Mouse (Mus musculus): ENCODE results near the gene Myadml2. TPM values are rescaled to one million over a fixed set of nuclear protein-coding genes. Genes with fewer than 3 reads are reported as not detected.

The Myadml2 gene
- total and polyA plus RNA-seq, 3 experiments = 0.68 TPM; not detected in 2

DNA sequence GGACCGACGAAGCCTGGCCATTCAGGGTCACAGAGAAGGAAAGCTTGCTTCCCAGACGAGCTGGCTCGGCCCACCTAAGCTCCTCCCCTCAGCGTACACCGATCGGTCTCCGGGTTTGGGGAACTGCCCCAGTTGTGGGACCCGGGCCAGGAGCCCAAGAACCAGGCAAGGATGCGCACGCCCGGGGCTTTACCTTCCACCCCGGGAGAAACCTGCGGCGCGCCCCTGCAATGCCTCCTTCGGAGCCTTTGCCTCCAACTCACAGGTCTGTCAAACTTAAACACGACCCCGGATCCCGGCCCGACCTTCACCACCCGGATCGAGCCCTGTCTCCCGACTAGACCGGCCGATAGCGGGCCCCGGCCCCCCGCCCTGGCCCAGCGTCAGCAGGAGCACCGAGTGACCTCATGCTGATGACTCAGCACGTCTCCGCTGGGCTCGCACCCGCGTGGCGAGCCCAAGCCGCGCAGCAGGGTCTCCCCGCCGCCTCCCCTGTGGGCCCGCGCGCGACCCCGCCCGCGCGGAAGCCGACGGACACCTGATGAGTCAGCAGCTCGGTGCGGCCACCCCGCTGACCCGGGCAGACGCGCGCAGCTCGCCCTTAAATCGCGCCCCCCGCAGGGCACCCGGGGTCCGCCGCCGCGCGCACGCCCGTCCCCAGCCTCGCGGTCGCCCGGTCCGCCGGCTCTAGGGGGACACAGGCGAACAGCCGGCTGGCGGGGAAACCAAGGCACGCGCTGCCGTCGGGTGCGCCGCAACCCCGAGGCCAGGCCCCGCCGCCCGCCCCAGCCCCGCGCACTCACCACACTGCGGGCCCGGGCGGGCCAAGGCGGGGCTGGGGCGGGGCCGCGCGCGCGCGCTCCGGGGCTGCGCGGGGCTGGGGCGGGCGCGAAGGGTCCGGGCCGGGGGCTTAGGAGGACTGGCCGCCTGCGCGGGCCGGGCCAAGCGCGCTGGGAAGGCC lies 15.1 kb downstream of the Myadml2 start (continued):
- 0 out of 2 replicates have a peak, but pooled peaks have one; percentile 6 for TF ChIP-seq MEF2A (IDR thresholded peaks at IDR 0.05; ENCODE audit: borderline replicate concordance, low read depth, low read length)
- TF ChIP-seq CTCF (conservative IDR thresholded peaks at IDR 0.05 in 1 of 2, IDR thresholded peaks at IDR 0.05 in 1 of 2; ENCODE audit: low read depth in 2 of 2, low read length in 2 of 2) = peak in 1 of 2 experiments; percentile 14; a peak in 1 of 4 replicates
- no peak for TF ChIP-seq BHLHE40 (IDR thresholded peaks at IDR 0.05; ENCODE audit: low read depth, low read length)
- TF ChIP-seq JUN (IDR thresholded peaks at IDR 0.05; ENCODE audit: insufficient read depth, low read depth, low read length) = no peak
- TF ChIP-seq HCFC1 (IDR thresholded peaks at IDR 0.05; ENCODE audit: low read depth, low read length) = peak; percentile 44
- no peak for TF ChIP-seq JUND (conservative IDR thresholded peaks at IDR 0.05; ENCODE audit: low read depth, low read length)
- no peak for TF ChIP-seq EP300 (IDR thresholded peaks at IDR 0.05; ENCODE audit: low read length)
- TF ChIP-seq CHD1 (IDR thresholded peaks at IDR 0.05; ENCODE audit: low read depth, low read length) = no peak
- TF ChIP-seq ETS1 (conservative IDR thresholded peaks at IDR 0.05; ENCODE audit: low read depth, low read length) = peak; percentile 50; the same call in 1 of the 2 replicates
- TF ChIP-seq ZNF384 (IDR thresholded peaks at IDR 0.05; ENCODE audit: low read depth, low read length) = no peak

DNA sequence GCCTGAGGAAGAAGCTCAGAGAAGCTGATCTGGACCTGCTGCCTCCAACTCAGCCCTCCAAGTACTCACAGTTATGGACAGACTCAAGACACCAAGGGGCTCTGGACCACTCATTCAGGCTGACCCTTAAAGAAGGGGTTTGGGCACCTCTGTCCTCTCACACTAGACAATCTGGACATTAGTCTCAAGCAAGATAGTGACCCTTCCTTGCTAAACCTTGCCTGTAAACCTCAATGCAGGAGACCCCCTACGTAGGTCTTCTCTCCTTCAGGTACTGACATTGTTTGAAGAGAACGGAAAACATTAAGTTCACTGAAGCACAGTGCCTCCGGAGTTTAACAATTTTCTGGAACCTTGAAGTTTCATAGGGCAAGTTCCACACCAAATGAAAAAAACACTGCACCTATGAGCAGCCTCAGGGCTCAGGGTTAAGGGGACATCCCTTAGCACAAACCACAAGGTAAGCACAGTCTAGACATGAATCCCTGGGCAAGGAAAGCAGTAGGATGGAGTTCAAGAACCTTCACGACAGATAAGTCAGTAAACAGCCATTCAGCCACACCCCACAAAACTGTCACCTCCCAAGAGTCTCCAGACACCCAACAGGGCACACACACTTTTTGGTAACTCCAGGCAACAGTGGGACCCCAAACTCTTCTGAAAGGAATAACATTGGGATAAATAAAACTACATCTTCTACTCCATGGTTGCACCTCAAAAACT lies 16.1 kb downstream of the Myadml2 start:
- 0 out of 2 replicates have a peak, but pooled peaks have one; percentile 67 for TF ChIP-seq CHD1 (IDR thresholded peaks at IDR 0.05; ENCODE audit: low read depth, low read length)
- TF ChIP-seq MXI1 (IDR thresholded peaks at IDR 0.05; ENCODE audit: low read depth, low read length) = no peak

DNA sequence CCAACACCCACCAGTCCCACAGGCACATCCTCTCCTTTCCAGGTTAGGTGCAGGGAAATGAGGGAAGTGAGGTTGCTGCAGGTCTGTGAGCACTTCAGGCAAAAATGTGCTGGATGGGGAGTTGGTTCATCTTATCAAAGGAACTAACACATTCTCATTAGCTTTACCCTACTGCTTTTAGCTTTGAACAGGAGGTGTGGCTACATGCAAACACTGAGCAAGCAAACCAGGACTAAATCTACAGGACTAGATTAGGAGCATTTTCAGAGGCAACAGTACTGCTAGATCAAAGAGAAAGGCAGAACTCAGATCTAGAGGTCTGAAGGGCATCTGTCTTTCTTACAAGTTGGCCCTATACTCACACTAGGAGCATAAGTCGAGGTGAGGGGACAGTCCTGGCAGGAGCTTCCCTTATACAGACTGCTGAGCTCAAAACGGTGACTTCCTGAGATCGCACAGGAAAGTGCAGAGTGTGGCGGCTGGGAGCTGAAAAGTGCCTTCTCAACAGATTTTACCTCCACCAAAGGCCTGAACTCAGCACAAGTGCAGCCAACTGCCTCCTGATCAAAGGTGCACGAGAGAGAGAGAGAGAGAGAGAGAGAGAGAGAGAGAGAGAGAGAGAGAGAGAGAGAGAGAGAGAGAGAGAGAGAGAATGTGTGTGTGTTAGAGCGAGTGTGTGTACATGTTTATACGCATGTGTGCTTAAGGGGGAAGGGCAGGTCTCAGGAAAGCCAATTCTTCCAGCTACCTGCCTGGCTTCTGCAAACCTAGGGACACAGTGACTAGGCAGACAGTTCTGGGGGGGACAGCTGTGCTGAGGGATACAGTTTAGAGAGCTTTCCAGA lies 16.9 kb downstream of the Myadml2 start:
- Histone ChIP-seq H3K4me1 (ENCODE audit: control insufficient read depth in 1 of 2, insufficient read depth in 2 of 2) (peaks cover 34 to 62% of the 10 kb centered on the region in 2 experiments), H3K4me2 (ENCODE audit: insufficient read depth, low read depth, poor library complexity, severe bottlenecking) (peak overlapping the region; percentile 87), H3K27me3 (replicated peaks) (no peaks in the 10 kb centered on the region), H3K36me3 (replicated peaks in 1 of 2; ENCODE audit: control insufficient read depth in 1 of 2, insufficient read depth in 1 of 2, low read length in 1 of 2) (peaks cover 22 to 31% of the 10 kb centered on the region in 2 experiments), H3K4me3 (replicated peaks in 1 of 3; ENCODE audit: low read depth in 2 of 3, low read length in 2 of 3, poor library complexity in 1 of 3) (peak overlapping the region; percentile 12 to 83 (median 74)), H3K9me3 (replicated peaks; ENCODE audit: low read length) (no peaks in the 10 kb centered on the region), H3K27ac (ENCODE audit: insufficient read depth, low read depth) (peak overlapping the region; percentile 74), H3K9ac (ENCODE audit: insufficient read depth, low read depth) (peak overlapping the region; percentile 96), H3K79me2 (replicated peaks; ENCODE audit: control insufficient read depth, extremely low read depth, insufficient read depth, poor library complexity, severe bottlenecking) (peaks cover 39% of the 10 kb centered on the region)
- no peak for DNase-seq (ENCODE audit: extremely low read depth)
- dilution Hi-C loops (cut with MboI; ENCODE audit: extremely low pct_ligation_motif_present, extremely low pct_unique_long_range_greater_than_20kb, low sequenced_read_pairs) (no loop called here), in situ Hi-C loops (cut with MboI; ENCODE audit: low pct_ligation_motif_present, low pct_unique_long_range_greater_than_20kb, low sequenced_read_pairs) (no loop called here)
- TF ChIP-seq CHD2 (IDR thresholded peaks at IDR 0.05; ENCODE audit: low read length) (peak; percentile 26; the same call in 1 of the 2 replicates), ETS1 (conservative IDR thresholded peaks at IDR 0.05; ENCODE audit: low read depth, low read length) (no peak), MEF2A (IDR thresholded peaks at IDR 0.05; ENCODE audit: borderline replicate concordance, low read depth, low read length) (no peak), ZNF384 (IDR thresholded peaks at IDR 0.05; ENCODE audit: low read depth, low read length) (no peak), POLR2A (IDR thresholded peaks at IDR 0.05; ENCODE audit: low read depth, low read length) (0 out of 2 replicates have a peak, but pooled peaks have one; percentile 14), TCF12 (IDR thresholded peaks at IDR 0.05; ENCODE audit: low read depth, low read length) (no peak), USF2 (conservative IDR thresholded peaks at IDR 0.05; ENCODE audit: low read depth, low read length) (no peak), SMC3 (IDR thresholded peaks at IDR 0.05; ENCODE audit: low read depth, low read length) (no peak), ZC3H11A (IDR thresholded peaks at IDR 0.05; ENCODE audit: low read depth, low read length) (no peak), NRF1 (IDR thresholded peaks at IDR 0.05; ENCODE audit: low read depth, low read length) (no peak), TBP (conservative IDR thresholded peaks at IDR 0.05; ENCODE audit: low read depth, low read length) (no peak), GABPA (IDR thresholded peaks at IDR 0.05; ENCODE audit: insufficient replicate concordance, low read depth, low read length) (no peak), BHLHE40 (IDR thresholded peaks at IDR 0.05; ENCODE audit: low read depth, low read length) (peak; percentile 23; the same call in 1 of the 2 replicates), EP300 (IDR thresholded peaks at IDR 0.05; ENCODE audit: low read length) (no peak), ZKSCAN1 (IDR thresholded peaks at IDR 0.05; ENCODE audit: borderline replicate concordance, low read depth, low read length) (no peak), KAT2A (IDR thresholded peaks at IDR 0.05; ENCODE audit: insufficient replicate concordance, low read length) (no peak), CTCF (conservative IDR thresholded peaks at IDR 0.05 in 1 of 2, IDR thresholded peaks at IDR 0.05 in 1 of 2; ENCODE audit: low read depth in 2 of 2, low read length in 2 of 2) (no peak)

More for the DNA sequence above, 16.1 kb downstream of the Myadml2 start:
- peak overlapping the region; percentile 96 for H3K9ac ChIP-seq (ENCODE audit: insufficient read depth, low read depth)
- DNase-seq (ENCODE audit: extremely low read depth) = no peak
- H3K9me3 ChIP-seq (replicated peaks; ENCODE audit: low read length) = no peaks in the 10 kb centered on the region
- dilution Hi-C loops (cut with MboI; ENCODE audit: extremely low pct_ligation_motif_present, extremely low pct_unique_long_range_greater_than_20kb, low sequenced_read_pairs) (no loop called here), in situ Hi-C loops (cut with MboI; ENCODE audit: low pct_ligation_motif_present, low pct_unique_long_range_greater_than_20kb, low sequenced_read_pairs) (no loop called here)
- peak overlapping the region; percentile 74 for H3K27ac ChIP-seq (ENCODE audit: insufficient read depth, low read depth)
- H3K4me1 ChIP-seq (ENCODE audit: control insufficient read depth in 1 of 2, insufficient read depth in 2 of 2) = peaks cover 31 to 54% of the 10 kb centered on the region in 2 experiments
- H3K4me3 ChIP-seq (replicated peaks in 1 of 3; ENCODE audit: low read depth in 2 of 3, low read length in 2 of 3, poor library complexity in 1 of 3) = peak overlapping the region; percentile 74 to 93 (median 83)
- H3K36me3 ChIP-seq (replicated peaks in 1 of 2; ENCODE audit: control insufficient read depth in 1 of 2, insufficient read depth in 1 of 2, low read length in 1 of 2) = peaks cover 20 to 29% of the 10 kb centered on the region in 2 experiments
- H3K4me2 ChIP-seq (ENCODE audit: insufficient read depth, low read depth, poor library complexity, severe bottlenecking) = peak overlapping the region; percentile 87
- H3K79me2 ChIP-seq (replicated peaks; ENCODE audit: control insufficient read depth, extremely low read depth, insufficient read depth, poor library complexity, severe bottlenecking) = peaks cover 39% of the 10 kb centered on the region
- no peaks in the 10 kb centered on the region for H3K27me3 ChIP-seq (replicated peaks)
